Mouse (Mus musculus): Measurements from ENCODE around the gene 0610030E20Rik.

- TF ChIP-seq CTCF (IDR thresholded peaks at IDR 0.05) (no peak), POLR2A (IDR thresholded peaks at IDR 0.05; ENCODE audit: insufficient read depth, low read depth, low read length) (no peak), EP300 (IDR thresholded peaks at IDR 0.05; ENCODE audit: insufficient read depth, low read depth, low read length) (no peak)
Observed at GRCm38 (mm10) chr6:72344396-72345073, 2.6 kb upstream of the 0610030E20Rik start.

All from heart, adult 2 months (tissue).